Mouse (Mus musculus) thymus, adult 2 months (tissue): ENCODE results near the gene Eef1akmt1. TPM values are rescaled to one million over a fixed set of nuclear protein-coding genes. Genes with fewer than 3 reads are reported as not detected.

Source experiments
- DNase-seq: peaks from one replicate; pipeline ENCODE4 v3.0.0; 2021
- H3K27ac ChIP-seq: fragments of 200-500 bp; 2 replicates; pipeline ENCODE4 v1.5.1; 2012; ENCODE audit warnings: low read length, control low read depth; ENCODE audit not compliant: control insufficient read depth, insufficient read depth
- H3K27me3 ChIP-seq: fragments of 200-500 bp; 2 replicates; pipeline ENCODE4 v1.6.1; 2012; ENCODE audit warnings: mild to moderate bottlenecking, low read length, moderate library complexity, mixed read lengths; ENCODE audit not compliant: control insufficient read depth, insufficient read depth
- H3K36me3 ChIP-seq: fragments of 200-500 bp; 2 replicates; pipeline ENCODE4 v1.6.1; 2012; ENCODE audit warnings: mild to moderate bottlenecking, low read length, moderate library complexity; ENCODE audit not compliant: control insufficient read depth, insufficient read depth
- H3K4me1 ChIP-seq: fragments of 200-500 bp; replicated peaks from 2 replicates; pipeline ENCODE4 v1.6.1; 2012; ENCODE audit warnings: low read length; ENCODE audit not compliant: control insufficient read depth, insufficient read depth
- H3K4me3 ChIP-seq: fragments of 200-500 bp; 2 replicates; pipeline ENCODE4 v1.5.1; 2012; ENCODE audit warnings: mild to moderate bottlenecking, low read length, control low read depth, moderate library complexity; ENCODE audit not compliant: control insufficient read depth, insufficient read depth
- CTCF ChIP-seq: fragments of 200-500 bp; IDR thresholded peaks from 2 replicates; pipeline ENCODE4 v1.5.1; 2012; ENCODE audit warnings: mild to moderate bottlenecking, control low read depth, low read length, moderate library complexity, borderline replicate concordance; ENCODE audit not compliant: control insufficient read depth, poor library complexity, insufficient read depth; ENCODE audit errors: extremely low read depth
- POLR2A ChIP-seq: fragments of 200-500 bp; IDR thresholded peaks from 2 replicates; pipeline ENCODE4 v1.6.1; 2012; ENCODE audit warnings: mild to moderate bottlenecking, low read length, control low read depth, moderate library complexity; ENCODE audit not compliant: control insufficient read depth, poor library complexity, insufficient read depth; ENCODE audit errors: extremely low read depth
- WGBS: fragments of 180-500 bp; shearing (Covaris S2); methylation state at CpG from one replicate; pipeline ENCODE4 v1.1.7; 2018; 5-methylcytosine and 5-hydroxymethylcytosine counted together
- polyA plus RNA-seq: library from polyadenylated mRNA; depleted of rRNA; stranded (reverse); fragments of >200 nt; gene quantifications from 2 replicates; pipeline ENCODE4 v1.2.3, GENCODE M21; 2012

Eef1akmt1 gene
- polyA plus RNA-seq, 1 experiment, result 24.0 TPM

- no peaks in the 10 kb centered on the region for H3K27me3 ChIP-seq
- TF ChIP-seq CTCF, result no peak
- TF ChIP-seq POLR2A, result no peak
- no peaks in the 10 kb centered on the region for H3K4me1 ChIP-seq
- peaks cover 8% of the 10 kb centered on the region for H3K36me3 ChIP-seq
- no peak overlapping the region for H3K27ac ChIP-seq
- DNase-seq, result no peak
- H3K4me3 ChIP-seq, result no peak overlapping the region
These were observed 18.5 kb downstream of the Eef1akmt1 start for GRCm38 (mm10) chr14:57552945-57553344.

- H3K27me3 ChIP-seq, result no peaks in the 10 kb centered on the region
- no peak overlapping the region for H3K27ac ChIP-seq
- H3K4me3 ChIP-seq, result no peak overlapping the region
- TF ChIP-seq POLR2A (no peak), CTCF (no peak)
- H3K36me3 ChIP-seq, result peaks cover 8% of the 10 kb centered on the region
- 95% methylated on average over 5 of the region's 5 CpGs for WGBS
- H3K4me1 ChIP-seq, result peaks cover 2% of the 10 kb centered on the region; the same call in 1 of the 2 replicates
- DNase-seq, result no peak
These were observed 24.4 kb downstream of the Eef1akmt1 start for GRCm38 (mm10) chr14:57547062-57547461.

GRCm38 (mm10) chr14:57546557-57547021 is 24.8 kb downstream of the Eef1akmt1 start:
- no peak for DNase-seq
- Histone ChIP-seq H3K4me1 (peaks cover 2% of the 10 kb centered on the region; the same call in 1 of the 2 replicates), H3K36me3 (peaks cover 8% of the 10 kb centered on the region), H3K27ac (no peak overlapping the region), H3K4me3 (no peak overlapping the region), H3K27me3 (no peaks in the 10 kb centered on the region)
- TF ChIP-seq POLR2A (no peak), CTCF (no peak)
- WGBS, result 54% methylated on average over 13 of the region's 13 CpGs

GRCm38 (mm10) chr14:57546131-57546530 is 25.3 kb downstream of the Eef1akmt1 start:
- H3K36me3 ChIP-seq, result peaks cover 8% of the 10 kb centered on the region
- 93% methylated on average over 8 of the region's 8 CpGs for WGBS
- no peak overlapping the region for H3K4me3 ChIP-seq
- no peak for TF ChIP-seq POLR2A
- TF ChIP-seq CTCF, result no peak
- H3K27ac ChIP-seq, result no peak overlapping the region
- peaks cover 2% of the 10 kb centered on the region; the same call in 1 of the 2 replicates for H3K4me1 ChIP-seq
- DNase-seq, result no peak
- H3K27me3 ChIP-seq, result no peaks in the 10 kb centered on the region

GRCm38 (mm10) chr14:57545526-57545925 is 25.9 kb downstream of the Eef1akmt1 start:
- peaks cover 8% of the 10 kb centered on the region for H3K36me3 ChIP-seq

GRCm38 (mm10) chr14:57543420-57544039 is 27.9 kb downstream of the Eef1akmt1 start:
- Histone ChIP-seq H3K27ac (no peak overlapping the region), H3K27me3 (no peaks in the 10 kb centered on the region), H3K36me3 (no peaks in the 10 kb centered on the region), H3K4me1 (peaks cover 2% of the 10 kb centered on the region; the same call in 1 of the 2 replicates), H3K4me3 (no peak overlapping the region)
- 94% methylated on average over 13 of the region's 13 CpGs for WGBS
- DNase-seq, result no peak
- TF ChIP-seq POLR2A, result no peak
- no peak for TF ChIP-seq CTCF

More at GRCm38 (mm10) chr14:57545526-57545925, 25.9 kb downstream of the Eef1akmt1 start:
- no peak overlapping the region for H3K4me3 ChIP-seq
- H3K27ac ChIP-seq, result no peak overlapping the region
- WGBS, result 92% methylated on average over 17 of the region's 17 CpGs
- no peak for TF ChIP-seq POLR2A
- no peak for TF ChIP-seq CTCF
- peaks cover 2% of the 10 kb centered on the region; the same call in 1 of the 2 replicates for H3K4me1 ChIP-seq
- DNase-seq, result no peak
- H3K27me3 ChIP-seq, result no peaks in the 10 kb centered on the region
